Mouse (Mus musculus): ENCODE results near the gene Cd248.

GRCm38 (mm10) chr19:5065104-5065503 lies 2.8 kb upstream of the Cd248 start:
- TF ChIP-seq POLR2A (IDR thresholded peaks at IDR 0.05; ENCODE audit: borderline replicate concordance, insufficient read depth, low read length) (no peak), CTCF (IDR thresholded peaks at IDR 0.05; ENCODE audit: borderline replicate concordance, insufficient read depth, low read depth, low read length) (no peak)

Measured in cerebellum, adult 2 months (tissue).